Mouse (Mus musculus): ENCODE data around the gene Tnnc2.
"Not testable (repeated sequence)": the region's sequence is repeated elsewhere in the genome, so short reads cannot be mapped to it uniquely, and the experiment has no call there.

Tnnc2 gene

DNA sequence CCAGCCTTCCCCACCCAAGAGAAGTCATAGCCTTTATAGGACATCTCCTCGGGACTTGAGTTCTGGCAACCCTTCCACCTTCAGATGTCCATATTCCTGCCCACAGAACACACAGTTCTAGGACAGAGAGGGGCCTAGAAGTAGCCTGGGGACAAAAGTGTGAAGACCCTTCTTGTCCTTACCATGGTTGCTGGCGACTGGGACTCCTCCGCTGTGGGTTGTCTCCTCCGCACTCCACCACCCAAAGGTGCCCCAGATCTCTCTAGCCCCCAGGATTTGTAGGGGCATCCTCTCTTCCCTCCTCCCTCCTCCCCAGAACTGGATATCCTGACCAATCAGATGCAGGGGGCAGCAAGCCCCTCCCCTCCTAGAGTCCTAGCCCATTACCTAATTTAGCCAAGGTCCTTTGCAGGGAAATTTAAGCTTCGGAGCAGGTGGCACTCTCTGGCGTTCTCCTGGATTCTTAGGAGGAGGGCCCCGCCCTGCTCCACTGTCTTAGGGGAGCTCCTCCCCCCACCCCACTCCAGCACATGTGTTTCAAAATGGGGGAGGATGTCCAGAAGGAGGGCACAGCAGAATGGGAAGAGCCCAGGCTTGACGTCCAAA lies at the start of gene Tnnc2:
Gene Tnnc2, minus strand, starts transcription at position 487 of the 606 bp plus-strand sequence.
- DNase-seq (ENCODE audit: low spot score in 2 of 2), result no peak

GRCm38 (mm10) chr2:164829090-164829489 lies 49.3 kb upstream of the Tnnc2 start:
- no peak for DNase-seq (ENCODE audit: low spot score in 2 of 2)

- no peak for DNase-seq (ENCODE audit: low spot score in 2 of 2)
Measured at GRCm38 (mm10) chr2:164828437-164828836, 48.7 kb upstream of the Tnnc2 start, which contains the start of gene Spata25. Gene Spata25, minus strand, starts transcription at chr2:164828537.

DNA sequence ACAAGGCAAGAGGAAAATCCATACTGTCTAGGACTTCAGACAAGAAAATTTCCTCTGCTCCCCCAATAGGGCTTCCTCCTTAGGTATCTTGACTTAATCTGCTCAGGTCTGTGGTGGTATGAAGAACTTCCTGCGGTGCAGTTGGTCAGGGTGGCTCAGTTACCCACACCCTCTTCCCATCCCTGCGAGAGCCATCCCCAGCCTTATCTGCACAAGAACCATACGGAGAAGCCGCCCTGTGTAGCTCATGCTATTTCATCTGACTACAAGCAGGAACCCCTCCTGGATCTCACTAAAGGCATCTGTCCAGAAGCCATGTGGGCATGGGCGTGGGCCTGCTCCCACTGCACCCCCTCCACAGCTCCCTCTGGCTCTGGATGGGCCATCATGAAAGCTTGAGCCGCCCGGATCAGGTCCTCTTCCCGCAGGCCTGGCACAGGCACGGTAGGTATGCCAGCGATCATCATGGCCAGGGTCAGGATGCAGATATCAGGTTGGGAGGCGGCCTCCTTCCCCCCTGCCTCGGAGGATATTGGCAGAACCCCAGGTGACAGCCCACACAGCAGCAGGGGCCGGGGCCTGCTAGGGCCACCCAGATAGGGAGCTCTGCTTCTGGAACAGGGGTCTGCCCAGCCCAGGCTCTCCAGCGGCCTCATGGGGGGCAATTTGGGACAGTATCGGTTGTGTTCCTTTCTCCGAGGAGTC lies 47.5 kb upstream of the Tnnc2 start:
- no peak for DNase-seq (ENCODE audit: low spot score in 2 of 2)

GRCm38 (mm10) chr2:164825521-164825920 lies 45.8 kb upstream of the Tnnc2 start:
- no peak for DNase-seq (ENCODE audit: low spot score in 2 of 2)

- DNase-seq (ENCODE audit: low spot score in 2 of 2), result no peak
Measured at GRCm38 (mm10) chr2:164823969-164824368, 44.2 kb upstream of the Tnnc2 start.

GRCm38 (mm10) chr2:164823181-164823585 lies 43.4 kb upstream of the Tnnc2 start:
- no peak for DNase-seq (ENCODE audit: low spot score in 2 of 2)

- DNase-seq (ENCODE audit: low spot score in 2 of 2), result peak; percentile 100
Measured at GRCm38 (mm10) chr2:164822636-164823165, 42.9 kb upstream of the Tnnc2 start, which contains the start of gene Zswim1. Gene Zswim1, plus strand, starts transcription at chr2:164822686.

DNA sequence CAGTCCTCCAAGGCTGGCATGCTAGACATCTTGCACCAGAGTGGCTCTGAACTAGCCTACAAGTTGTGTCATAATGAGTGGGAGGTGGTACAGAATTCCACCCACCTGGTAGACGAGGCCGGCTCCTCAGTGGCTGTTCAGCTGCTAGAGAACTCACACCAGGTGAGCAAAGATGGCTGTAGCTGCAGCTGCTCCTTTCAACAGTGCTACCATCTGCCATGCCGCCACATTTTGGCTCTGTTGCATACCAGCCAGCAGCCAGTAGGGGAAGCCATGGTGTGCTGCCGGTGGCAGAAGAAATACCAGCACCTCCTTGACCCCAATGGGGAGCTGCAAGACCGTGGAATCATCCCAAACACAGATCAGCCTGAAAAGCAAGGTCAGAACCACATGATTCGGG lies 41.3 kb upstream of the Tnnc2 start:
- DNase-seq (ENCODE audit: low spot score in 2 of 2), result no peak

GRCm38 (mm10) chr2:164817703-164818102 lies 37.9 kb upstream of the Tnnc2 start:
- no peak for DNase-seq (ENCODE audit: low spot score in 2 of 2)

DNA sequence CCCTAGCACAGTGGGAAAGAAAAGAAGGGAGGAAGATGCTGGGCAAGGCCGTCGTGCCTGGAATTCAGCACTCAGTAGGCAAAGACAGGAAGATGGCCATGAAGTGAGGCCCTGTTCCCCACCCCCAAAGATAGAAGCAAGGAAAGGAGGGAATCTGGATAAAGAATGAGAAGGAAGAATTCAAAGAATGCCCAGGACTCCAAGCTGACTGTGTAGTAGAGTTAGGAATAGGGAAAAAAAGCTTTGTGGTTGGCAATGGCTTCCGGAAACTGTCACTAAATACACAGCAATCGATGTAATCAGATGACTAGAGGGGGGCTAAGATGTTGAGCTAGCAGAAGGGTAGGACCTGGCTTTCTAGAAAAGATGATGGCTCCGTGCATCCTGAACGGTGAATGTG lies 37.4 kb upstream of the Tnnc2 start:
- DNase-seq (ENCODE audit: low spot score in 2 of 2), result no peak

DNA sequence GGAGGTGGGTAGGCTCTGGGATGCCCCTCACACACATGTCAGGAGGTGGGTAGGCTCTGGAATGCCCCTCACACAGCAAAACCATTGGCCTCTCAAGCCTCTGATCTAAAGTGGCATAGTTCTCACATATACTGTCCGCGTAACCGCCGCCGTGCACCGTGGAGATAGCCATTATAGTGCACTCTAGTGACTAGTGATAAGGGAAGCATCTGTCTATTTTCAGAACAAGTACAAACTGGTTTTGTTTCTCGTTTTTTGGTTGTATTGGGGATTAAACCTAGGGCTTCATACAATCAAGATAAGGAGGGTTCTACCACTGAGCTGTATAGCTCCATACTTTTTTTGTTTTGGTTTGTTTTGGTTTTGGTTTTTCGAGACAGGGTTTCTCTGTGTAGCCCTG lies 36.1 kb upstream of the Tnnc2 start:
- DNase-seq (ENCODE audit: low spot score in 2 of 2), result no peak

GRCm38 (mm10) chr2:164815348-164815747 lies 35.6 kb upstream of the Tnnc2 start:
- DNase-seq (ENCODE audit: low spot score in 2 of 2), result no peak

DNA sequence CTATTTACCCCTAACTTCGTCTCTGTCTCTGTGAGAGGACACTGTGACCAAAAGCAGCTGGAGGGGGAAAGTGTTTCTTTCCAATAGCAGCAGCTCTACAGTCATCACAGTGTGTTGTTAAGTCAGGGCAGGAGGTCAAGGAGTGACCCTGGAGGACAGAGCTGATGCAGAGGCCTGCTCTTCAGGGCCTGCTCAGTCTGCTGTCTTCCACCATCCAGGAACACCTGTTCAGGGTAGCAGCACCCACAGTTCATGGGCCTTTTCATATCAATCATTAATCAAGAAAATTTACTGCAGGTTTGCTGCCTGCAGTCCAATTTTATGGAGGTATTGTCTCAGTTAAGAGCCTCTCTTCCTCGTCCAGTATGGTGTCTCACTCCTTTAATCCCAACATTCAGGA lies 33.8 kb upstream of the Tnnc2 start:
- no peak for DNase-seq (ENCODE audit: low spot score in 2 of 2)

- DNase-seq (ENCODE audit: low spot score in 2 of 2), result no peak
Measured at GRCm38 (mm10) chr2:164806614-164807013, 26.8 kb upstream of the Tnnc2 start.

DNA sequence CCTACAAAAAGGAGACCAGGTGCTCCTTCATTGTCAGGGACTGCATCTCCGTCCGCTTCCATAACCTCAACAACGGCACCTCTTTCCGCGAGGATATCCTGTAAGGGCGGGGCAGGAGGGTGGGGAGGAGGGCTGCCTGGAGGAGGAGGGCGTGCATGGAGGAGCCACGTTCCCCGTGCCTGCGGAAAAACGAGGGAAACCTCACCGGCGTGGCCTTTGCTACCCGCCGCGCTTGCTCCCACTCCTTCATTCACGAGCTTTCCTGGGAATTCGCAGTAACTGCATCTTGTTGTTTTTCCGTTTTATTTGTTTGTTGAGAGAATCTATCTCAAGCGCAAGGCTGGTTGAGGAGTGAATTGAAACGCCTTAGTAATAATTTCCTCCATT lies 25.6 kb upstream of the Tnnc2 start:
- DNase-seq (ENCODE audit: low spot score in 2 of 2), result no peak

DNA sequence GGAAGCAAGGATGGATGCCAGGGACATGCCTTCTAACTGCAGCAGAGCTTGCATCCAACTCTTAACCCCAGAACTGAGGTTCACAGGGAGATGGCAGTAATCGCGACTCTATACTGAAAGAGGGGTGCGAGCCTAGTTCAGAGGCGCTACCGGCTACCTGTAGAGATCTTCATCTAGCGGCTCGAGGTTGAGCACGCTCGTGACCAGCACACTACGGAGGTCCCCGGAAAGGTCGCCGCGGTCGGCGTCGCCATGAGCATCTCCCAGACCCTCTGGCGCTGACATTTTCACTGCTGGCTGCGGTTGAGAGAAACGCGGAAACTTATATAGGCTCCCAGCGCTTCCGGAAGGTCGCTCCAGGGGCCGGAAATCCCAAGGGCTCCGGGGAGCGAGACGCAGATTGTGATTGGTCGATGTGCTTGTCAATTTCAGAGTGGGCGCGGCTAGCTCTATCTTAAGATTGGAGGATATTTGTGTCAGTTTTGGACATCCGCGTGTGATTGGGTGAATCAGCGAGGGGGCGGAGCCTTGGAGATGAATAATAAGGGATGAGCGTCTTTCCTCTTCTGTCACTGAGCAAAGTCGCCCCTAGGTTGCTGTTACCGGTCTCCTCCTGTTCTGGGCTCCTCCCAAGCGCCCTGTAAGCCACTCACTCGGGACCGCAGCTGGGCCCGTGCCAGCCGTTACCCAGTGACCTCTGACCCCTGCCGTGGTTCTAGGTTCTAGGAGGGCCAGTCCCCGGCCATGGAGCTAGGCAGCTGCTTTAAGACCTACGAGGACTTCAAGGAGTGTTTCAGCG lies 25.0 kb upstream of the Tnnc2 start, which contains the start of the genes Acot8 and Zswim3:
Gene Acot8, minus strand, starts transcription at position 350 of the 799 bp plus-strand sequence.
Gene Zswim3, plus strand, starts transcription at position 566 of the 799 bp plus-strand sequence.
- DNase-seq (ENCODE audit: low spot score in 2 of 2), result peak; percentile 98 to 99

DNA sequence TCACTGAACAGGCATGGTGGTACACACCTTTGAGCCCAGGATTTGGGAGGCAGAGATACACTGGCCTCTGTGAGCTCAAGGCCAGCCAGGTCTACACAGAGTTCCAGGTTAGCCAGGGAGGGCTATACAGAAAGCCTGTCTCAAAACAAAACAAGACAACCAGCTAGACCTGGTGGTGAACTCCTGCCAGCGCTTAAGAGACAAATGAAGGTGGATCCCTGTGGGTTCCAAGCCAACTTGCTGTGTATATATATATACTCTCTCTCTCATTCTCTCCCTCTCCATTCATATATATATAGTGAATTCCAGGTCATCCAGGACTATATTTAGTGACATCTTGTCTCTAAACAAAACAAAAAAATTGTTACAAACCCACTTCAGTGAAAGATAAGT lies 24.1 kb upstream of the Tnnc2 start:
- DNase-seq (ENCODE audit: low spot score in 2 of 2), result no peak

DNA sequence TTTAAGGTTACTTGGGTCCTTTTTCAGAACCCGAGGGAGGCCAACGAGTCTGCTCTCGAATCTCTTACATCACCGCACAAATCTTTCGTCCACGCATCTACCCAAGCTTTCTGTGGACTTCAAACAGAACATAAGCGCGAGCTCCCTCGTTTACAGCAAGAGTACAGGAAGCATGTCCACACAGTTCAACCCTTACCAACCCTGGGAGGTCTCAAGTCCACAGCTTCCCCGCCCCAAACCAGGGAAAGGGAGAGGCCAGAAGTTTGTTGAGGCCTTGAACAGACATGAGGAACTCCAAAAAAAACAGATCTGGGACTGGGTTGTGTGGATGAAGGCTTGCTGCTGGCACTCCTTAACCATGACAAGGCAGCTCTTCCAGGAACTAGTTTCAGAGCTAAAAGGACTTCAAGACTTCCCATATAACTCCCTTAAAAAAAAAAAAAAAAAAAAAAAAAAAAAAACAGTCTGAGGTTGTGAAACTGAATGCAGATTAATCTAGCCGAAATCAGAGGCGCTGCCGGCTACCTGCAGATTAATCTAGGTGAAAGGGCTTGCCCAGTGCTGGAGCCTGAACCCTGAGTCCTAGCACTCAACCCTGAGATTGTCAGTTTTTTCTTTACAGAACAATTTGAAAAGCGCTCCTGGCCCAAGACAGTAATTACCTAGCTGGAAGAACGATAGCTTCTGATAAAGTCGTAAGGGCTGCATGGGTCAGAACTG lies 23.6 kb upstream of the Tnnc2 start:
- DNase-seq (ENCODE audit: low spot score in 2 of 2), result no peak

- no peak for DNase-seq (ENCODE audit: low spot score in 2 of 2)
Measured at GRCm38 (mm10) chr2:164800252-164801004, 20.7 kb upstream of the Tnnc2 start.

- DNase-seq (ENCODE audit: low spot score in 2 of 2), result not testable (repeated sequence)
Measured at GRCm38 (mm10) chr2:164798554-164798953, 18.8 kb upstream of the Tnnc2 start.

All from spleen, postnatal 10 days (tissue).